Mouse (Mus musculus) midbrain, embryonic 16.5 days (tissue): ENCODE data around the gene Celf5. TPM values are rescaled to one million over a fixed set of nuclear protein-coding genes. Genes with fewer than 3 reads are reported as not detected.

Experiments
- ATAC-seq: fragments of 200-750 bp; cut with Nextera tagmentation; 2 replicates; pipeline ENCODE4 v1.8.0; 2017; ENCODE audit warnings: moderate TSS enrichment
- H3K27ac ChIP-seq: fragments of 300-500 bp; sonication (generic); 2 replicates; pipeline ENCODE4 v1.5.1; 2014; ENCODE audit warnings: mild to moderate bottlenecking, low read length, mixed read lengths
- H3K27me3 ChIP-seq: fragments of 300-500 bp; sonication (generic); 2 replicates; pipeline ENCODE4 v1.6.1; 2014; ENCODE audit warnings: low read depth, low read length, mixed read lengths; ENCODE audit not compliant: control insufficient read depth, insufficient read depth
- H3K36me3 ChIP-seq: fragments of 300-500 bp; sonication (generic); 2 replicates; pipeline ENCODE4 v1.6.1; 2014; ENCODE audit warnings: mild to moderate bottlenecking, low read length, moderate library complexity, mixed read lengths; ENCODE audit not compliant: control insufficient read depth, insufficient read depth
- H3K4me1 ChIP-seq: fragments of 300-500 bp; sonication (generic); 2 replicates; pipeline ENCODE4 v1.6.1; 2014; ENCODE audit warnings: mild to moderate bottlenecking, low read length, mixed read lengths; ENCODE audit not compliant: control insufficient read depth, insufficient read depth
- H3K4me2 ChIP-seq: fragments of 300-500 bp; sonication (generic); 2 replicates; pipeline ENCODE4 v1.6.1; 2014; ENCODE audit warnings: mild to moderate bottlenecking, low read length, mixed read lengths
- H3K4me3 ChIP-seq: fragments of 300-500 bp; sonication (generic); 2 replicates; pipeline ENCODE4 v1.5.1; 2014; ENCODE audit warnings: low read depth, mild to moderate bottlenecking, low read length, moderate library complexity, mixed read lengths
- H3K9ac ChIP-seq: fragments of 300-500 bp; sonication (generic); 2 replicates; pipeline ENCODE4 v1.6.1; 2014; ENCODE audit warnings: low read depth, low read length, mixed read lengths
- H3K9me3 ChIP-seq: fragments of 300-500 bp; sonication (generic); replicated peaks from 2 replicates; pipeline ENCODE4 v1.6.1; 2014; ENCODE audit warnings: mild to moderate bottlenecking, low read length, mixed read lengths; ENCODE audit not compliant: control insufficient read depth, poor library complexity, severe bottlenecking
- WGBS: fragments of 180-500 bp; shearing (Covaris S2); extraction: QIAGEN DNeasy Blood & Tissue Kit; methylation state at CpG from one replicate; pipeline ENCODE4 v1.1.7; 2014; 5-methylcytosine and 5-hydroxymethylcytosine counted together
- polyA plus RNA-seq: library from polyadenylated mRNA; unstranded; fragments of >200 nt; fragmentation: Nextera tagmentation; extraction: Ambion mirVana; gene quantifications from 2 replicates; pipeline ENCODE4 v1.2.1, GENCODE M21; 2015

Gene Celf5
- polyA plus RNA-seq, 1 experiment from 2014 or later = 88.3 TPM

- Histone ChIP-seq H3K4me1 (no peaks in the 10 kb centered on the region), H3K9ac (no peak overlapping the region), H3K27ac (no peak overlapping the region), H3K9me3 (no peaks in the 10 kb centered on the region), H3K36me3 (no peaks in the 10 kb centered on the region), H3K4me3 (no peak overlapping the region), H3K4me2 (no peak overlapping the region), H3K27me3 (no peaks in the 10 kb centered on the region)
- 79% methylated on average over 8 of the region's 8 CpGs for WGBS
- no peak for ATAC-seq
These were observed 34.7 kb upstream of the Celf5 start for GRCm38 (mm10) chr10:81517227-81517626.

GRCm38 (mm10) chr10:81513798-81514197, 31.3 kb upstream of the Celf5 start:
- Histone ChIP-seq H3K9me3 (no peaks in the 10 kb centered on the region), H3K27me3 (no peaks in the 10 kb centered on the region; the same call in 1 of the 2 replicates), H3K27ac (no peak overlapping the region), H3K36me3 (no peaks in the 10 kb centered on the region), H3K9ac (no peak overlapping the region), H3K4me2 (no peak overlapping the region), H3K4me1 (no peaks in the 10 kb centered on the region), H3K4me3 (no peak overlapping the region)
- no peak for ATAC-seq
- 78% methylated on average over 5 of the region's 5 CpGs for WGBS

GRCm38 (mm10) chr10:81510246-81510810, 27.8 kb upstream of the Celf5 start:
- Histone ChIP-seq H3K4me2 (no peak overlapping the region), H3K27me3 (no peaks in the 10 kb centered on the region; the same call in 1 of the 2 replicates), H3K9ac (no peak overlapping the region), H3K9me3 (no peaks in the 10 kb centered on the region), H3K4me1 (no peaks in the 10 kb centered on the region), H3K36me3 (no peaks in the 10 kb centered on the region), H3K27ac (no peak overlapping the region), H3K4me3 (no peak overlapping the region)
- WGBS = 83% methylated on average over 14 of the region's 14 CpGs
- no peak for ATAC-seq

GRCm38 (mm10) chr10:81507691-81508489, 25.4 kb upstream of the Celf5 start:
- Histone ChIP-seq H3K4me2 (no peak overlapping the region), H3K9ac (no peak overlapping the region), H3K4me3 (no peak overlapping the region), H3K9me3 (no peaks in the 10 kb centered on the region), H3K36me3 (no peaks in the 10 kb centered on the region), H3K4me1 (no peaks in the 10 kb centered on the region), H3K27ac (no peak overlapping the region), H3K27me3 (peaks cover 8% of the 10 kb centered on the region)
- ATAC-seq = no peak
- 72% methylated on average over 13 of the region's 13 CpGs for WGBS

GRCm38 (mm10) chr10:81507095-81507494, 24.6 kb upstream of the Celf5 start:
- H3K36me3 ChIP-seq = no peaks in the 10 kb centered on the region
- H3K27ac ChIP-seq = no peak overlapping the region
- no peak for ATAC-seq
- H3K4me2 ChIP-seq = no peak overlapping the region
- H3K9ac ChIP-seq = no peak overlapping the region
- no peaks in the 10 kb centered on the region for H3K4me1 ChIP-seq
- H3K4me3 ChIP-seq = no peak overlapping the region
- H3K27me3 ChIP-seq = peaks cover 8% of the 10 kb centered on the region
- H3K9me3 ChIP-seq = no peaks in the 10 kb centered on the region
- 30% methylated on average over 6 of the region's 6 CpGs for WGBS

- no peaks in the 10 kb centered on the region for H3K36me3 ChIP-seq
- no peak overlapping the region for H3K27ac ChIP-seq
- no peak overlapping the region for H3K4me3 ChIP-seq
- 84% methylated on average over 12 of the region's 15 CpGs for WGBS
- no peak overlapping the region for H3K4me2 ChIP-seq
- no peaks in the 10 kb centered on the region for H3K4me1 ChIP-seq
- no peaks in the 10 kb centered on the region for H3K9me3 ChIP-seq
- ATAC-seq = no peak
- H3K9ac ChIP-seq = no peak overlapping the region
- H3K27me3 ChIP-seq = peaks cover 8% of the 10 kb centered on the region; the same call in 1 of the 2 replicates
These were observed 22.6 kb upstream of the Celf5 start for GRCm38 (mm10) chr10:81505016-81505664.

GRCm38 (mm10) chr10:81502658-81503057, 20.1 kb upstream of the Celf5 start:
- Histone ChIP-seq H3K4me2 (peak overlapping the region; percentile 69), H3K36me3 (no peaks in the 10 kb centered on the region), H3K9me3 (no peaks in the 10 kb centered on the region), H3K27me3 (peaks cover 8% of the 10 kb centered on the region; the same call in 1 of the 2 replicates), H3K4me3 (peak overlapping the region; percentile 43), H3K4me1 (no peaks in the 10 kb centered on the region; the same call in 1 of the 2 replicates), H3K9ac (peak overlapping the region; percentile 53), H3K27ac (no peak overlapping the region)
- ATAC-seq = 0 out of 2 replicates have a peak, but pooled peaks have one; percentile 33
- 9% methylated on average over 31 of the region's 36 CpGs for WGBS

- H3K27me3 ChIP-seq = peaks cover 8% of the 10 kb centered on the region; the same call in 1 of the 2 replicates
- ATAC-seq = no peak
- no peak overlapping the region for H3K27ac ChIP-seq
- no peaks in the 10 kb centered on the region for H3K9me3 ChIP-seq
- peaks cover 5% of the 10 kb centered on the region for H3K4me1 ChIP-seq
- 83% methylated on average over 5 of the region's 5 CpGs for WGBS
- H3K4me2 ChIP-seq = no peak overlapping the region
- no peak overlapping the region for H3K4me3 ChIP-seq
- no peaks in the 10 kb centered on the region for H3K36me3 ChIP-seq
- no peak overlapping the region for H3K9ac ChIP-seq
These were observed 19.4 kb upstream of the Celf5 start for GRCm38 (mm10) chr10:81501863-81502262.

GRCm38 (mm10) chr10:81500032-81500431, 17.5 kb upstream of the Celf5 start, which contains the start of gene S1pr4:
Gene S1pr4 (minus strand): TSS chr10:81500132.
- H3K4me2 ChIP-seq = no peak within 1 kb of the TSS
- no peaks in the 10 kb centered on the region for H3K9me3 ChIP-seq
- 92% methylated on average over 2 of the region's 3 CpGs for WGBS
- no peaks in the 10 kb centered on the region for H3K36me3 ChIP-seq
- peaks cover 11% of the 10 kb centered on the region for H3K4me1 ChIP-seq
- peaks cover 8% of the 10 kb centered on the region; the same call in 1 of the 2 replicates for H3K27me3 ChIP-seq
- no peak within 1 kb of the TSS for H3K9ac ChIP-seq
- no peak within 1 kb of the TSS for H3K4me3 ChIP-seq
- ATAC-seq = no peak
- H3K27ac ChIP-seq = no peak within 1 kb of the TSS
